Mouse (Mus musculus): Measurements from ENCODE around the gene Osbpl3. TPM values are rescaled to one million over a fixed set of nuclear protein-coding genes. Genes with fewer than 3 reads are reported as not detected.

Gene Osbpl3
- total RNA-seq, 1 experiment = 9.9 TPM

DNA sequence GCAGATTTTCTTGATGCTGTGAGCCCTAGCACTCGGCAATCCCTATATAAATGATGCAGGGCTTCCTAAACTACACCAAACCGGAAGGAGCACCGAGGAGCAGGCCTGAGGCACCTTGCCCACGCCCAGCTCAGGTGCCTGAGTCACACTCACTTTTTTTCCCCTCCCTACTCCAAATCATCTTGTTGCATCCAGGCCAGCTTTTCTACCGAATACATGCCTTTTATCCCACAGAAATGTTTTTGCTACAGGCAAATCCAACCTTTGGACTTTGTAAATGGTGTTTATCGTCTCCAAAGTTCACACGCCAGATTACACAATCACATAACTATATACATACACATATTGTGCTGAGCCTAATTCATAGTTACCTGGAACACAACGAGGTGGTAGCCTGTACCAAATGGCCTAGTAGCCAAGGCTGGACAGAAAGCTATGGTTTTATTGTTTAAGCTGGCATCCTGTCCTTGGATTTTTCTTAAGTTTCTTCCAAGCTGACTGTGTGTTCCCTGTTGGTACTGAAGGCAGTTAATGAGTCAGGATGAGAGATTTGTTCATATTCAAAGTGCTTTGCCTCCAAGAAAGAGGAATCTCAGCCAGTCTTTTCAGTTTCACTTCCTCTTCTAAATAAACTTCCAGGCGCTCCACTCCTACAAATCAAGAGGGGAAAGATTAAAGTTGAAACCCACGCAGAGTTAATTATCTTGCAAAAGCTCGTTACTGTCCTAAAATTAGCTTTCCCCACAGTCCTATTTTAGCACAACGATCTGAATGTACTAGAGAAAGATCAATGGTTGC lies 1.7 kb upstream of the Osbpl3 start:
- in situ Hi-C loops (cut with MboI; ENCODE audit: low sequenced_read_pairs in 2 of 2, unreplicated experiment in 2 of 2) = no loop called here
- no peak for DNase-seq (ENCODE audit: low read depth, low spot score)
- Histone ChIP-seq H3K4me3 (ENCODE audit: insufficient read depth in 1 of 2, low read depth in 1 of 2, low read length in 2 of 2, poor library complexity in 1 of 2, severe bottlenecking in 1 of 2) (no peak overlapping the region), H3K36me3 (ENCODE audit: control insufficient read depth, insufficient read depth, low read length, poor library complexity, severe bottlenecking) (no peaks in the 10 kb centered on the region), H3K27ac (ENCODE audit: insufficient read depth, low read depth, low read length, poor library complexity, severe bottlenecking) (no peak overlapping the region), H3K4me1 (ENCODE audit: control insufficient read depth in 2 of 2, insufficient read depth in 2 of 2, low read length in 2 of 2, poor library complexity in 1 of 2) (peaks cover 0 to 3% of the 10 kb centered on the region in 2 experiments; a peak in 1 of 4 replicates), H3K9ac (ENCODE audit: insufficient read depth, low read depth, low read length, poor library complexity, severe bottlenecking) (no peak overlapping the region), H3K9me3 (ENCODE audit: control insufficient read depth, insufficient read depth, low read depth, low read length) (no peaks in the 10 kb centered on the region)
- no peak for TF ChIP-seq ZNF384 (IDR thresholded peaks at IDR 0.05; ENCODE audit: low read depth, low read length)

- DNase-seq (ENCODE audit: low read depth, low spot score) = no peak
Observed at GRCm38 (mm10) chr6:50456706-50457105, 705 bp upstream of the Osbpl3 start.

DNA sequence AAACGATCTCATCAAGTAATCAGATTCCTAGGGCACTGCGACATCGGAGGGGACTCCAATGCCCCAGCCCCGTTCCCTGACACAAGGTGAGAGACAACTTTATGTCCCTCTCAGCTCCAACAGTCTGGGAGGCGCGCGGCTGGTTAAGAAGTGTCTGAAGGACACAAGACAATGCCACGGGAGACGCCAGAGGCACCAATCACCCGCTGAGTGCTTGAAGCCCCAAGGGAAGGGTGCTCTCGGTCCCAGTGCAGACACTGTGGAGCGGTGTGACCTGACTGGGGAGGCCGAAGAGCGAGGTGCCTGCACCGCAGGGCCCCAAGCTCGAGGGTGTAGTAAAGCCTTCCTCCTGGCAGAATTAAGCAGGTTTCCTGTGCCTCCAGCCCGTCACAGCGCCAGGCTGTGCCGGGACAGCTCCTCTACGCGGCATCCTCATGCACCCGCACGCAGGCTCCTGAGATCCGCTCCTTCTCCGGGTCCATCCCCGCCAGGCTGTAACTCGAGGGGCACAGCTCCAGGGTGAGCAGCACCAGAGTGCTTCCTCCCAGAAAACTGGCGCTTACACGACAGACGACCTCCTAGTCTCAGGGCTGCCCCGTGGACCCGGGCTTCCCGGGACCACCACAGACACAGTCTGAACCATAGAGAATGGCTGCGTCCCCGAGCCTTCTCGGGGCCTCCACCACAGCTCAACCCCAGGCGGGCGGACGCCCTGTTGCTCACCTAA lies 736 bp downstream of the Osbpl3 start:
- Histone ChIP-seq H3K4me1 (ENCODE audit: control insufficient read depth in 2 of 2, insufficient read depth in 2 of 2, low read length in 2 of 2, poor library complexity in 1 of 2) (peaks cover 0 to 3% of the 10 kb centered on the region in 2 experiments; a peak in 1 of 4 replicates), H3K36me3 (ENCODE audit: control insufficient read depth, insufficient read depth, low read length, poor library complexity, severe bottlenecking) (no peaks in the 10 kb centered on the region), H3K9me3 (ENCODE audit: control insufficient read depth, insufficient read depth, low read depth, low read length) (no peaks in the 10 kb centered on the region), H3K27ac (ENCODE audit: insufficient read depth, low read depth, low read length, poor library complexity, severe bottlenecking) (no peak overlapping the region), H3K9ac (ENCODE audit: insufficient read depth, low read depth, low read length, poor library complexity, severe bottlenecking) (peak overlapping the region; percentile 71), H3K4me3 (ENCODE audit: insufficient read depth in 1 of 2, low read depth in 1 of 2, low read length in 2 of 2, poor library complexity in 1 of 2, severe bottlenecking in 1 of 2) (peak overlapping the region; percentile 78 to 96)
- in situ Hi-C loops (cut with MboI; ENCODE audit: low sequenced_read_pairs in 2 of 2, unreplicated experiment in 2 of 2) = no loop called here
- TF ChIP-seq CHD2 (IDR thresholded peaks at IDR 0.05; ENCODE audit: low read depth, low read length) (no peak), ZC3H11A (IDR thresholded peaks at IDR 0.05; ENCODE audit: borderline replicate concordance, low read depth, low read length) (no peak), HCFC1 (IDR thresholded peaks at IDR 0.05; ENCODE audit: borderline replicate concordance, insufficient read depth, low read length) (no peak), ZNF384 (IDR thresholded peaks at IDR 0.05; ENCODE audit: low read depth, low read length) (no peak), MAFK (IDR thresholded peaks at IDR 0.05; ENCODE audit: insufficient read depth, low read depth, low read length) (no peak)
- DNase-seq (ENCODE audit: low read depth, low spot score) = peak; percentile 40

More at GRCm38 (mm10) chr6:50456706-50457105, 705 bp upstream of the Osbpl3 start:
- no peak for TF ChIP-seq CHD2 (IDR thresholded peaks at IDR 0.05; ENCODE audit: low read depth, low read length)
- no peak for TF ChIP-seq MAFK (IDR thresholded peaks at IDR 0.05; ENCODE audit: insufficient read depth, low read depth, low read length)
- no peak for TF ChIP-seq HCFC1 (IDR thresholded peaks at IDR 0.05; ENCODE audit: borderline replicate concordance, insufficient read depth, low read length)
- TF ChIP-seq ZNF384 (IDR thresholded peaks at IDR 0.05; ENCODE audit: low read depth, low read length) = no peak
- no peak for TF ChIP-seq ZC3H11A (IDR thresholded peaks at IDR 0.05; ENCODE audit: borderline replicate concordance, low read depth, low read length)
- Histone ChIP-seq H3K4me3 (ENCODE audit: insufficient read depth in 1 of 2, low read depth in 1 of 2, low read length in 2 of 2, poor library complexity in 1 of 2, severe bottlenecking in 1 of 2) (no peak overlapping the region; a peak in 1 of 4 replicates), H3K27ac (ENCODE audit: insufficient read depth, low read depth, low read length, poor library complexity, severe bottlenecking) (no peak overlapping the region), H3K9me3 (ENCODE audit: control insufficient read depth, insufficient read depth, low read depth, low read length) (no peaks in the 10 kb centered on the region), H3K36me3 (ENCODE audit: control insufficient read depth, insufficient read depth, low read length, poor library complexity, severe bottlenecking) (no peaks in the 10 kb centered on the region), H3K9ac (ENCODE audit: insufficient read depth, low read depth, low read length, poor library complexity, severe bottlenecking) (no peak overlapping the region), H3K4me1 (ENCODE audit: control insufficient read depth in 2 of 2, insufficient read depth in 2 of 2, low read length in 2 of 2, poor library complexity in 1 of 2) (peaks cover 0 to 3% of the 10 kb centered on the region in 2 experiments; a peak in 1 of 4 replicates)
- in situ Hi-C loops (cut with MboI; ENCODE audit: low sequenced_read_pairs in 2 of 2, unreplicated experiment in 2 of 2) = no loop called here

- in situ Hi-C loops (cut with MboI; ENCODE audit: low sequenced_read_pairs in 2 of 2, unreplicated experiment in 2 of 2) = no loop called here
- no peak for DNase-seq (ENCODE audit: low read depth, low spot score)
- Histone ChIP-seq H3K4me3 (ENCODE audit: insufficient read depth in 1 of 2, low read depth in 1 of 2, low read length in 2 of 2, poor library complexity in 1 of 2, severe bottlenecking in 1 of 2) (no peak overlapping the region), H3K9me3 (ENCODE audit: control insufficient read depth, insufficient read depth, low read depth, low read length) (no peaks in the 10 kb centered on the region), H3K9ac (ENCODE audit: insufficient read depth, low read depth, low read length, poor library complexity, severe bottlenecking) (no peak overlapping the region), H3K27ac (ENCODE audit: insufficient read depth, low read depth, low read length, poor library complexity, severe bottlenecking) (no peak overlapping the region), H3K4me1 (ENCODE audit: control insufficient read depth in 2 of 2, insufficient read depth in 2 of 2, low read length in 2 of 2, poor library complexity in 1 of 2) (peaks cover 0 to 3% of the 10 kb centered on the region in 2 experiments; a peak in 1 of 4 replicates), H3K36me3 (ENCODE audit: control insufficient read depth, insufficient read depth, low read length, poor library complexity, severe bottlenecking) (no peaks in the 10 kb centered on the region)
- TF ChIP-seq CHD2 (IDR thresholded peaks at IDR 0.05; ENCODE audit: low read depth, low read length) = no peak
- no peak for TF ChIP-seq MAFK (IDR thresholded peaks at IDR 0.05; ENCODE audit: insufficient read depth, low read depth, low read length)
- no peak for TF ChIP-seq ZNF384 (IDR thresholded peaks at IDR 0.05; ENCODE audit: low read depth, low read length)
- TF ChIP-seq ZC3H11A (IDR thresholded peaks at IDR 0.05; ENCODE audit: borderline replicate concordance, low read depth, low read length) = no peak
- TF ChIP-seq HCFC1 (IDR thresholded peaks at IDR 0.05; ENCODE audit: borderline replicate concordance, insufficient read depth, low read length) = no peak
Observed at GRCm38 (mm10) chr6:50453651-50454050, 2.4 kb downstream of the Osbpl3 start.
